Mouse (Mus musculus): Measurements from ENCODE around the gene Rngtt. TPM values are rescaled to one million over a fixed set of nuclear protein-coding genes. Genes with fewer than 3 reads are reported as not detected.
A peak's percentile ranks its signal among the peaks of the same experiment; 100 is the strongest.

Rngtt gene
- total and polyA plus RNA-seq, 3 experiments, result 15.0 to 18.7 TPM; not detected in 1

DNA sequence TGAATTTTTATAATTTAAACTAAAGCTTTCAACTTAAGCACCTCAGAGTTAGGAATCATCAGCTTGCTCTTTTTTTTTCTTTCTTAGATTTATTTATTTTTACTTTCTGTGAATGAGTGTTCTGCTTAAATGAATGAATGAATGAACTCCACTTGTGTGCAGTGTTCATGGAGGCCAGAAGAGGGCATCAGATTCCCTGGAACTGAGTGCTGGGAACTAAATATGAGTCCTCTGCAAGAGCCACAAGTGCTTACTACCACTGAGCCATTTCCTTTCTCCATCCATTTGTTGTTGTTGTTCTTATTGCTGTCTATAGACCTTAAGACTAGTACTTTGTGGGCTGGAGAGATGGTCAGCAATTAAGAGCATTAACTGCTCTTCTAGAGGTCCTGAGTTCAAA lies 53.3 kb downstream of the Rngtt start:
- no peak overlapping the region for H3K27ac ChIP-seq (ENCODE audit: control insufficient read depth, low read depth, low read length)
- H3K27me3 ChIP-seq (ENCODE audit: control insufficient read depth in 1 of 2, insufficient read depth in 2 of 2, low read length in 2 of 2), result no peaks in the 10 kb centered on the region
- H3K4me3 ChIP-seq (ENCODE audit: control insufficient read depth in 1 of 2, insufficient read depth in 1 of 2, low read depth in 2 of 2, low read length in 2 of 2), result no peak overlapping the region
- DNase-seq (ENCODE audit: low read depth, low spot score), result no peak
- H3K36me3 ChIP-seq (ENCODE audit: control insufficient read depth in 1 of 2, insufficient read depth in 2 of 2, low read length in 2 of 2), result peaks cover 0 to 33% of the 10 kb centered on the region in 2 experiments; a peak in 2 of 4 replicates
- H3K9me3 ChIP-seq (replicated peaks; ENCODE audit: insufficient read depth, low read length), result no peaks in the 10 kb centered on the region
- no peaks in the 10 kb centered on the region for H3K4me1 ChIP-seq (ENCODE audit: control insufficient read depth in 1 of 2, insufficient read depth in 2 of 2, low read length in 2 of 2)
- H3K9ac ChIP-seq (ENCODE audit: control insufficient read depth, low read depth, low read length, poor library complexity, severe bottlenecking), result no peak overlapping the region
- H3K79me2 ChIP-seq (ENCODE audit: control insufficient read depth, insufficient read depth, low read length, poor library complexity), result no peaks in the 10 kb centered on the region
- TF ChIP-seq CTCF (IDR thresholded peaks at IDR 0.05 in 2 of 3, conservative IDR thresholded peaks at IDR 0.05 in 1 of 3; ENCODE audit: control insufficient read depth in 1 of 3, insufficient read depth in 1 of 3, low read depth in 2 of 3, low read length in 3 of 3, poor library complexity in 1 of 3, severe bottlenecking in 1 of 3) (peak in 1 of 3 experiments; percentile 4; a peak in 1 of 6 replicates), EP300 (IDR thresholded peaks at IDR 0.05; ENCODE audit: low read depth in 1 of 2, low read length in 2 of 2) (no peak), RAD21 (IDR thresholded peaks at IDR 0.05; ENCODE audit: low read depth, low read length) (peak; percentile 0; the same call in 1 of the 2 replicates), TAL1 (IDR thresholded peaks at IDR 0.05; ENCODE audit: low read length) (no peak)

DNA sequence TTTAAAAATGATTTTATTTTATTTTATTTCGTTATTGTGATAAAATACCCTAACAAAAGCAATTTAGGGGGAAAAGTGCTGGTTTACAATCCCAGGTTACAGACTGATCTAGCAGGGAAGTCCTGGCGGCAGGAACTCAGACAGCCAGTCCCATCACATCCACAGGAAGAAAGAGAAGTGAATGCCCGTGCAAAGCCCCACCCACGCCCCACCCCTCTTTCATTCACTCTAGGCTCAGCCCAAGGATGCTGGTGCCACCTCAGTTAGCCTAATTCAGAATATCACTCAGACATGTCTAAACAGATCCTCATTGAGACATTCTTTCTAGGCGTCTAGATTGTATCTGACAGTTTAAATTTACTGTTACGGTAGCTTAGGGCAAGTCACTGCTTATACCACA lies 64.8 kb downstream of the Rngtt start:
- peaks cover 0 to 3% of the 10 kb centered on the region in 2 experiments; a peak in 1 of 4 replicates for H3K4me1 ChIP-seq (ENCODE audit: control insufficient read depth in 1 of 2, insufficient read depth in 2 of 2, low read length in 2 of 2)
- H3K4me3 ChIP-seq (ENCODE audit: control insufficient read depth in 1 of 2, insufficient read depth in 1 of 2, low read depth in 2 of 2, low read length in 2 of 2), result no peak overlapping the region
- H3K27me3 ChIP-seq (ENCODE audit: control insufficient read depth in 1 of 2, insufficient read depth in 2 of 2, low read length in 2 of 2), result no peaks in the 10 kb centered on the region
- H3K9me3 ChIP-seq (replicated peaks; ENCODE audit: insufficient read depth, low read length), result no peaks in the 10 kb centered on the region
- H3K27ac ChIP-seq (ENCODE audit: control insufficient read depth, low read depth, low read length), result no peak overlapping the region
- H3K79me2 ChIP-seq (ENCODE audit: control insufficient read depth, insufficient read depth, low read length, poor library complexity), result no peaks in the 10 kb centered on the region
- no peak overlapping the region for H3K9ac ChIP-seq (ENCODE audit: control insufficient read depth, low read depth, low read length, poor library complexity, severe bottlenecking)
- DNase-seq (ENCODE audit: low read depth, low spot score), result no peak
- H3K36me3 ChIP-seq (ENCODE audit: control insufficient read depth in 1 of 2, insufficient read depth in 2 of 2, low read length in 2 of 2), result peaks cover 3 to 21% of the 10 kb centered on the region in 2 experiments; a peak in 2 of 4 replicates
- TF ChIP-seq POLR2AphosphoS2 (IDR thresholded peaks at IDR 0.05; ENCODE audit: low read length) (no peak), ELF1 (IDR thresholded peaks at IDR 0.05; ENCODE audit: low read depth, low read length) (no peak), POLR2AphosphoS5 (IDR thresholded peaks at IDR 0.05; ENCODE audit: borderline replicate concordance, low read depth, low read length) (no peak), RCOR1 (IDR thresholded peaks at IDR 0.05; ENCODE audit: low read depth, low read length) (no peak), ZNF384 (IDR thresholded peaks at IDR 0.05; ENCODE audit: low read depth, low read length) (no peak), POLR2A (IDR thresholded peaks at IDR 0.05; ENCODE audit: control insufficient read depth in 1 of 2, insufficient read depth in 1 of 2, low read depth in 1 of 2, low read length in 2 of 2, poor library complexity in 1 of 2) (no peak), KAT2A (conservative IDR thresholded peaks at IDR 0.05; ENCODE audit: low read depth, low read length) (no peak), JUND (IDR thresholded peaks at IDR 0.05; ENCODE audit: low read depth, low read length) (no peak), USF1 (IDR thresholded peaks at IDR 0.05; ENCODE audit: low read depth, low read length) (no peak), ZC3H11A (IDR thresholded peaks at IDR 0.05; ENCODE audit: low read depth, low read length) (no peak), EP300 (IDR thresholded peaks at IDR 0.05; ENCODE audit: low read depth in 1 of 2, low read length in 2 of 2) (no peak), CHD1 (IDR thresholded peaks at IDR 0.05; ENCODE audit: low read depth, low read length) (no peak), UBTF (IDR thresholded peaks at IDR 0.05; ENCODE audit: borderline replicate concordance, insufficient read depth, low read depth, low read length) (no peak)
